Mouse (Mus musculus) liver, embryonic 16.5 days (tissue): Measurements from ENCODE around the gene Stx6. TPM values are rescaled to one million over a fixed set of nuclear protein-coding genes. Genes with fewer than 3 reads are reported as not detected.

Experiments used
- ATAC-seq: fragments of 200-750 bp; cut with Nextera tagmentation; 2 replicates; pipeline ENCODE4 v1.8.0; 2017; ENCODE audit warnings: low read depth, mild to moderate bottlenecking, moderate number of reproducible peaks, moderate library complexity
- H3K27ac ChIP-seq: fragments of 300-500 bp; sonication (generic); 2 replicates; pipeline ENCODE4 v1.5.1; 2014; ENCODE audit warnings: mild to moderate bottlenecking, low read length
- H3K27me3 ChIP-seq: fragments of 300-500 bp; sonication (generic); 2 replicates; pipeline ENCODE4 v1.6.1; 2014; ENCODE audit warnings: low read depth, low read length, mixed read lengths; ENCODE audit not compliant: control insufficient read depth, insufficient read depth
- H3K36me3 ChIP-seq: fragments of 300-500 bp; sonication (generic); 2 replicates; pipeline ENCODE4 v1.6.1; 2014; ENCODE audit warnings: mild to moderate bottlenecking; ENCODE audit not compliant: control insufficient read depth, insufficient read depth
- H3K4me1 ChIP-seq: fragments of 300-500 bp; sonication (generic); 2 replicates; pipeline ENCODE4 v1.6.1; 2014; ENCODE audit warnings: low read depth, low read length, mixed read lengths; ENCODE audit not compliant: control insufficient read depth
- H3K4me2 ChIP-seq: fragments of 300-500 bp; sonication (generic); 2 replicates; pipeline ENCODE4 v1.6.1; 2014; ENCODE audit warnings: low read depth, low read length, mixed read lengths
- H3K4me3 ChIP-seq: fragments of 300-500 bp; sonication (generic); 2 replicates; pipeline ENCODE4 v1.5.1; 2014; ENCODE audit warnings: low read depth, mild to moderate bottlenecking, low read length
- H3K9ac ChIP-seq: fragments of 300-500 bp; sonication (generic); 2 replicates; pipeline ENCODE4 v1.6.1; 2014; ENCODE audit warnings: low read depth, low read length
- H3K9me3 ChIP-seq: fragments of 300-500 bp; sonication (generic); replicated peaks from 2 replicates; pipeline ENCODE4 v1.6.1; 2016; ENCODE audit warnings: low read length; ENCODE audit not compliant: control insufficient read depth
- WGBS: fragments of 180-500 bp; shearing (Covaris S2); extraction: QIAGEN DNeasy Blood & Tissue Kit; methylation state at CpG from one replicate; pipeline ENCODE4 v1.1.7; 2014; ENCODE audit not compliant: insufficient replicate concordance; 5-methylcytosine and 5-hydroxymethylcytosine counted together
- polyA plus RNA-seq: library from polyadenylated mRNA; unstranded; fragments of >200 nt; fragmentation: Nextera tagmentation; extraction: Ambion mirVana; gene quantifications from 2 replicates; pipeline ENCODE4 v1.2.1, GENCODE M21; 2015

The Stx6 gene
- polyA plus RNA-seq, 1 experiment from 2014 or later: 7.1 TPM

DNA sequence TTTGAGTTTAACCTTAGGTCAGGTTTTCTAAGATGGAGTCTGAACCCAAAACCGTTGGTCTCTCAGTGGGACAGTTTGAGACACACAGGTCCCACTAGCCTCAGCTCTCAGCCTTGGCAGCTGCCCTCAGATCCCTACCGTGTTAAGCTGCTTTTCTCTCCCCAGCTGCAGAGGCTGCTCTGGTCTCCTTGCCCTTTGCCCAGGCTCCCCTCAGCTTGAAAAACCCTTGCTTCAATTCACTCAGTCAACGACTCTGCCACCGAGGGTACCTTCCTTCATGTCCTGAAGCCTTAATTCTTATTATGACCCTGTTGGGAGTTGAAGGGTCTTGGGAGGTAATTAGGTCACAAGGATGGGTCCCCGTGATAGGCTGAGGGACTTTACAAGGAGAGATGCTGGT, 91.4 kb downstream of the Stx6 start:
- ATAC-seq: no peak
- H3K4me3 ChIP-seq: no peak overlapping the region
- peaks cover 6% of the 10 kb centered on the region for H3K4me1 ChIP-seq
- H3K4me2 ChIP-seq: no peak overlapping the region
- H3K27ac ChIP-seq: no peak overlapping the region
- no peaks in the 10 kb centered on the region for H3K9me3 ChIP-seq
- WGBS: 40% methylated on average over 5 of the region's 5 CpGs
- H3K9ac ChIP-seq: no peak overlapping the region
- no peaks in the 10 kb centered on the region for H3K36me3 ChIP-seq
- H3K27me3 ChIP-seq: peaks cover 21% of the 10 kb centered on the region

DNA sequence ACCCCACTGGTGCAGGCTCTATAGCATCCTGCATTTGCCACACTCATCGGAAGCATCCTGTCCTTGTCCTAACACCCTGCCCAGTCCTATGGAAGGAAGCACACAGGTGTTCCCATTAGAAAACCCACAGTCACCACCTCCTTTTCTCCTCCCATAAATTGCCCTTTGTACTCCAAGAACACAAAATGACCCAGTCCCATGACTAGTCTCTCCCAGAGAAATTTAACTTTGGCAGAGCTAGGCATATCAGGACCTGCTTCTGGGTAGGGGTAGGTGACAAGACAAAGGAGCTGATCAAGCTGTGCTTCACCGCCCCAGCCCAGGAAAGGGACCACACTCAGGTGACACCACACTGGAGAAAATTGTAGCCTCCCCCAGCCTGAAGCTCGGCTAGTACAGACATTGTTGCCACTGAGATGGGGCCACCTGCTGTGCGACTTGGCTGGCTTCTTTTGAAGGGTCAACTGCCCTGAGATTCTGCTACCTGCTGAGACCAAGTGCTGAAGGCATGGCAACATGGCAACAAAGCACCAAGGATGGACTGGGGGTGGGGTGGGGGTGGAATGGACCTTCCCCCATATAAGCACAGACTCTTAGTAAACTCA, 92.1 kb downstream of the Stx6 start:
- no peak for ATAC-seq
- WGBS: 45% methylated on average over 4 of the region's 4 CpGs

DNA sequence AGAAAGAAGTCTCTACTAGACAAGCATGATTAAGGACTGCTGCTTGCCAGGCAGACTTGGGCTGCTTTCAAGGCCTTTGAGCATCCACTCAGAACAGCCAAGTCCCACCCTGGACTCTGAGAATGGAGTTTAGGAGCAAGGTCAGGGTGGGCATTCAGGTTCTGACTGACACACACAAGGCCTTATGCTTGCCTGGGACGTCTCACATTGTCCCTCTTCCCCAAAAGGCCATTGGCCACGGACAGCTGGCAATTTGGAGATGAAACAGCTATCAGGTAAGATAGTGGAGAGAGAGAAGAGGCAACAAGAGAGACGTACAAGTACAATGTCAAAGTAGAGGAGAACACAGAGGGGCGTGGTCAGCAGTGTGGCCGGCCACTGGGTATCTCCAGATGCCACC, 93.1 kb downstream of the Stx6 start:
- H3K4me1 ChIP-seq: peaks cover 6% of the 10 kb centered on the region
- 39% methylated on average over 5 of the region's 5 CpGs for WGBS
- H3K36me3 ChIP-seq: no peaks in the 10 kb centered on the region
- no peak for ATAC-seq
- no peak overlapping the region for H3K9ac ChIP-seq
- no peak overlapping the region for H3K4me3 ChIP-seq
- peaks cover 10% of the 10 kb centered on the region for H3K27me3 ChIP-seq
- H3K27ac ChIP-seq: no peak overlapping the region
- H3K9me3 ChIP-seq: no peaks in the 10 kb centered on the region
- no peak overlapping the region for H3K4me2 ChIP-seq

More for the DNA sequence above, 92.1 kb downstream of the Stx6 start:
- peaks cover 14% of the 10 kb centered on the region for H3K27me3 ChIP-seq
- no peak overlapping the region for H3K9ac ChIP-seq
- H3K4me1 ChIP-seq: peaks cover 6% of the 10 kb centered on the region
- no peaks in the 10 kb centered on the region for H3K36me3 ChIP-seq
- no peaks in the 10 kb centered on the region for H3K9me3 ChIP-seq
- no peak overlapping the region for H3K4me3 ChIP-seq
- no peak overlapping the region for H3K4me2 ChIP-seq
- no peak overlapping the region for H3K27ac ChIP-seq

DNA sequence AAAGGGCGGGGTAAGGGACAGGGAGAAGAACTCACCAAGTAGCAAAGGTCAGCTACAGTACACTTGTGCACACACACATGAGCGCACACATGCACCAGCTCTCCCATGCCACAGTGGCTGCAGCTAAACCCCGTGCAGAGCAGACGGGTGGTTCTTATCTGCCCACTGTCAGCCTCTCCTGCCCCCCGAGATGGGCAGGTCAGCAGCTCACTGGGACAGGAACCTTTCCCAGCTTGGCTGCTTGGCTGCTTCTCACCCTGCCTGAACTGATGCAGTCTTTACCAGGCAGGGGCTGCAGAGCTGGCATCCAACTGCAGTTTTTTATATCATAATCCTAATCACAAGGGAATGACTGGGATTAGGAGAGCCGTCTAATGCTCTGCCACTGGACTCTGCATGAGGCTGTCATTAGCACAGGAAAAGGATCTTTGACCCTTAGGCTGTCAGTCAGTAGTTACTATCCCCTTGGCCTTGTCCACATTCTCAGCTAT, 94.2 kb downstream of the Stx6 start:
- 24% methylated on average over 6 of the region's 6 CpGs for WGBS
- peak; percentile 47 for ATAC-seq
- Histone ChIP-seq H3K27ac (no peak overlapping the region), H3K27me3 (peaks cover 6% of the 10 kb centered on the region), H3K9ac (no peak overlapping the region), H3K4me2 (no peak overlapping the region), H3K36me3 (no peaks in the 10 kb centered on the region), H3K9me3 (no peaks in the 10 kb centered on the region), H3K4me1 (peaks cover 6% of the 10 kb centered on the region), H3K4me3 (no peak overlapping the region)

DNA sequence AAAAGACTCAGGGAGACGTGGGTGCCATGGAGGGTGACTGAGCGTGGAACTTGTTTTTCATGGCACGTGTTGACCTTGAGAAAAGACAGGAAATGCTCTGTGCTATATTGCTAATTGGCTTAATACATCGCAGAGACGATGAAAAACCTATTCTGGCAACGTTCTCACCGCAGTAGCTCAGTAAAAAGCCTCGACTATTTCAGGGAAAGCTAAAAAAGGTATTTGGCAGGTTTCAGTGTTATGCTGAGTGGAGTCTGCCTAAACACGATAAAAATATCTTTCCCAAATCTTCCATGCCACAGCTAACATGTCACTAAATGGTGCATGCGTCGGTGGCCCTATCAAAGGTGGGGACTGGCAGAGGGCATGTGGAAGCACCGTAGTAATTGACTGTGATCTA, 94.6 kb downstream of the Stx6 start:
- H3K36me3 ChIP-seq: no peaks in the 10 kb centered on the region

DNA sequence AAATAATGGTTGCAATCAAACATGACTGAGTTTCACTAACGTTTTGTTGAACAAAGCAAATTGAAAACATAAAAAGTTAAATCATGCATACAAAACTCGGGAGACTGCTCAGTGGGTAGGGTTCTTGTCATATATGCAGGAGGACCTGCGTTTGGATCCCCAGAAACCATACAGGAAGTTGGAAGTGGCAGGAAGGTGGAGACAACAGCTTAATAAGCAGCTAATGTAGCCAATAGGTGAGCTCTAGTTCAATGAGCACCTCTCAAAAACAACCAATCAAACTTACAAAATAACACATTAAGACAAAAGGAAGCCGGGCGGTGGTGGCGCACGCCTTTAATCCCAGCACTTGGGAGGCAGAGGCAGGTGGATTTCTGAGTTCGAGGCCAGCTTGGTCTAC, 95.8 kb downstream of the Stx6 start:
- Histone ChIP-seq H3K9ac (no peak overlapping the region), H3K27me3 (no peaks in the 10 kb centered on the region), H3K36me3 (no peaks in the 10 kb centered on the region), H3K4me3 (no peak overlapping the region), H3K4me1 (peaks cover 6% of the 10 kb centered on the region), H3K4me2 (no peak overlapping the region), H3K27ac (no peak overlapping the region), H3K9me3 (no peaks in the 10 kb centered on the region)
- 63% methylated on average over 7 of the region's 8 CpGs for WGBS
- no peak for ATAC-seq

More for the DNA sequence above, 94.6 kb downstream of the Stx6 start:
- WGBS: 49% methylated on average over 12 of the region's 12 CpGs
- no peaks in the 10 kb centered on the region for H3K9me3 ChIP-seq
- H3K4me1 ChIP-seq: peaks cover 6% of the 10 kb centered on the region
- no peak overlapping the region for H3K27ac ChIP-seq
- no peak for ATAC-seq
- no peak overlapping the region for H3K9ac ChIP-seq
- peaks cover 2% of the 10 kb centered on the region for H3K27me3 ChIP-seq
- H3K4me3 ChIP-seq: no peak overlapping the region
- no peak overlapping the region for H3K4me2 ChIP-seq

Other genes starting within 250 kb of the Stx6 start
- 1.3 and 1.6 TPM in 2 replicates for gene Ier5, start 59.1 kb upstream of the Stx6 start, polyA plus RNA-seq
- gene Mr1, start 11.9 kb upstream of the Stx6 start, polyA plus RNA-seq: 0.56 and 1.1 TPM in 2 replicates
- gene BC034090, start 85.7 kb downstream of the Stx6 start, polyA plus RNA-seq: 0.12 and 0.33 TPM in 2 replicates